Mouse (Mus musculus): Measurements from ENCODE around the gene Ptpn14. TPM values are rescaled to one million over a fixed set of nuclear protein-coding genes. Genes with fewer than 3 reads are reported as not detected.

The Ptpn14 gene
- polyA plus RNA-seq (2017; shearing (Covaris generic)): under 1 TPM in 1 of 2 experiments, not detected in 1; 0.10 TPM

GRCm38 (mm10) chr1:189727884-189728783 lies at the start of gene Ptpn14:
Gene Ptpn14, plus strand, starts transcription at chr1:189728268.

DNA sequence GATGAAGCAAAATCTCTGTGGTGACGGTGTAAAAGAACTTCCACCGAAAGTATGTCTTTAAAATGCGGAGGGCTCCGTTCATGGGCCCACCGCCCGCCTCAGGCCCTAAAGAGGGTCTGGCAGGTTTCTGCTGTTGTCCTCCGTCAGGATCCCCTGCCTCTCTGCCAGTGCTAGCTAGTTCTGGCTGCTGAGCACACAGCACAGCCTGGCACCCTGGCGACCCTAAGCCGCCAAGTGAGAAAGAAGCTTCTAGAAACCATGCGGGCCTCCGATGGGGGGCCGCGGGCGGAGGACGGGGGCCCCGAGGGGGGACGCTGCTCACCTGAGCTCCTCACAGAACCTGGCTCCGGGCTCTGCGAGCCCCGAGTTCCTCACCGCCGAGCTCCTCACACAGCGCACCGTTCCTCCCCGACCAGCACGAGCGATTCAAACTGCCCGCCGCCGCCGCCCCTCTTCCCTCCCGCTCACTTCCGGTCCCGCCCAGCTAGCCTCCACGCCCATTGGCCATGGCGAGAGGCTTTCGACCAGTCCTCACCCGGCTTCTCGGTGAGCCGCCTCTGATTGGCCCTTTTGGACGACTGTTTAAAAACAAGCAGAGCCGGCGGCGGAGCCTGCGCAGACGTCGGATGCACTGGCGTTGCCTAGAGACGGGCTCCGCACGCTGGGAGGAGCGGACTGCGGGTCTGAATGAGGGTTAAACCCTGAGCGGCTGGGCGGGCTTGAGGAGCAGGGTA lies 40.2 kb upstream of the Ptpn14 start, which contains the start of gene Cenpf:
Gene Cenpf (minus strand): TSS at position 433 of the 734 bp plus-strand sequence.

GRCm38 (mm10) chr1:189921818-189922592 lies 193.9 kb downstream of the Ptpn14 start, which contains the start of gene Smyd2:
Gene Smyd2, minus strand, starts transcription at chr1:189922363.

Other genes starting within 250 kb of the Ptpn14 start
- 1 to 10 TPM; 8.4 to 9.0 TPM for gene Cenpf, start 40.2 kb upstream of the Ptpn14 start, polyA plus RNA-seq (2017; shearing (Covaris generic))
- 10 to 100 TPM; 12.6 to 43.0 TPM for gene Smyd2, start 194.1 kb downstream of the Ptpn14 start, polyA plus RNA-seq (2017; shearing (Covaris generic))

All from activated CD4-positive, CD25-positive, alpha-beta regulatory T cell (primary cell).